Mouse (Mus musculus) adrenal gland, adult 8-10 months (tissue): ENCODE results near the gene Vgll3. TPM values are rescaled to one million over a fixed set of nuclear protein-coding genes. Genes with fewer than 3 reads are reported as not detected.
A peak's percentile ranks its signal among the peaks of the same experiment; 100 is the strongest.

Experiments
- DNase-seq: peaks from one replicate; pipeline ENCODE4 v3.0.0; 2022
- total RNA-seq, 4 experiments: library from RNA; stranded (reverse); gene quantifications; 2 replicates each; pipeline ENCODE4 v1.2.4; 2022

The Vgll3 gene
- 10 to 100 TPM in 1 of 4 experiments, 1 to 10 TPM in 3; 2.0 to 10.5 (median 3.6) TPM for total RNA-seq

- DNase-seq, result peak; percentile 12
Measured at GRCm38 (mm10) chr16:65814918-65815881, at the start of gene Vgll3. Vgll3 (plus strand) TSS chr16:65815257.

GRCm38 (mm10) chr16:65765976-65766375 is 49.1 kb upstream of the Vgll3 start:
- DNase-seq, result no peak

GRCm38 (mm10) chr16:65785959-65786358 is 29.1 kb upstream of the Vgll3 start:
- DNase-seq, result no peak

GRCm38 (mm10) chr16:65816059-65816458 is 1.0 kb downstream of the Vgll3 start:
- no peak for DNase-seq

GRCm38 (mm10) chr16:65818779-65819178 is 3.7 kb downstream of the Vgll3 start:
- no peak for DNase-seq

GRCm38 (mm10) chr16:65820803-65821202 is 5.7 kb downstream of the Vgll3 start:
- DNase-seq, result no peak

GRCm38 (mm10) chr16:65823721-65824120 is 8.7 kb downstream of the Vgll3 start:
- DNase-seq, result no peak

GRCm38 (mm10) chr16:65828141-65828565 is 13.1 kb downstream of the Vgll3 start:
- DNase-seq, result no peak

GRCm38 (mm10) chr16:65829096-65829495 is 14.0 kb downstream of the Vgll3 start:
- DNase-seq, result no peak

GRCm38 (mm10) chr16:65834721-65835120 is 19.7 kb downstream of the Vgll3 start:
- DNase-seq, result no peak

- no peak for DNase-seq
Measured at GRCm38 (mm10) chr16:65850126-65850525, 35.1 kb downstream of the Vgll3 start.

GRCm38 (mm10) chr16:65864471-65864870 is 49.4 kb downstream of the Vgll3 start:
- no peak for DNase-seq

GRCm38 (mm10) chr16:65867927-65868326 is 52.9 kb downstream of the Vgll3 start:
- no peak for DNase-seq

- DNase-seq, result no peak
Measured at GRCm38 (mm10) chr16:65868933-65869332, 53.9 kb downstream of the Vgll3 start.

GRCm38 (mm10) chr16:65888940-65889339 is 73.9 kb downstream of the Vgll3 start:
- DNase-seq, result no peak
